Mouse (Mus musculus) heart, postnatal 0 days (tissue): ENCODE results near the gene Mtg2. TPM values are rescaled to one million over a fixed set of nuclear protein-coding genes. Genes with fewer than 3 reads are reported as not detected.
A peak's percentile ranks its signal among the peaks of the same experiment; 100 is the strongest.

ENCODE experiments used
- ATAC-seq: fragments of 200-750 bp; cut with Nextera tagmentation; 2 replicates; pipeline ENCODE4 v1.8.0; 2017; ENCODE audit warnings: low read depth, moderate number of reproducible peaks, moderate library complexity; ENCODE audit not compliant: insufficient read depth
- DNase-seq: peaks from one replicate; pipeline ENCODE4 v3.0.0-alpha.2; 2016; ENCODE audit warnings: low spot score
- H3K27ac ChIP-seq: fragments of 300-500 bp; sonication (generic); 2 replicates; pipeline ENCODE4 v1.5.1; 2014; ENCODE audit warnings: low read depth, mild to moderate bottlenecking
- H3K27me3 ChIP-seq: fragments of 300-500 bp; sonication (generic); 2 replicates; pipeline ENCODE4 v1.6.1; 2014; ENCODE audit warnings: low read length, mixed read lengths; ENCODE audit not compliant: control insufficient read depth, insufficient read depth
- H3K36me3 ChIP-seq: fragments of 300-500 bp; sonication (generic); replicated peaks from 2 replicates; pipeline ENCODE4 v1.6.1; 2014; ENCODE audit warnings: low read length, mixed read lengths; ENCODE audit not compliant: control insufficient read depth, insufficient read depth
- H3K4me1 ChIP-seq: fragments of 300-500 bp; sonication (generic); 2 replicates; pipeline ENCODE4 v1.6.1; 2014; ENCODE audit warnings: antibody characterized with exemption; ENCODE audit not compliant: control insufficient read depth, insufficient read depth
- H3K4me2 ChIP-seq: fragments of 300-500 bp; sonication (generic); 2 replicates; pipeline ENCODE4 v1.6.1; 2014; ENCODE audit warnings: low read depth, mild to moderate bottlenecking, low read length, moderate library complexity
- H3K4me3 ChIP-seq: fragments of 300-500 bp; sonication (generic); 2 replicates; pipeline ENCODE4 v1.5.1; 2014; ENCODE audit warnings: low read depth, low read length
- H3K9ac ChIP-seq: fragments of 300-500 bp; sonication (generic); replicated peaks from 2 replicates; pipeline ENCODE4 v1.6.1; 2014; ENCODE audit warnings: low read depth, low read length, mixed read lengths
- H3K9me3 ChIP-seq: fragments of 300-500 bp; sonication (generic); replicated peaks from 2 replicates; pipeline ENCODE4 v1.6.1; 2016; ENCODE audit warnings: low read length; ENCODE audit not compliant: control insufficient read depth
- CTCF ChIP-seq: IDR thresholded peaks from 2 replicates; pipeline ENCODE4 v1.5.1; 2016; ENCODE audit warnings: antibody characterized with exemption, control low read depth, low read depth
- EP300 ChIP-seq: IDR thresholded peaks from 2 replicates; pipeline ENCODE4 v1.6.1; 2016; ENCODE audit warnings: antibody characterized with exemption, low read depth
- WGBS: fragments of 180-500 bp; shearing (Covaris S2); extraction: QIAGEN DNeasy Blood & Tissue Kit; methylation state at CpG from one replicate; pipeline ENCODE4 v1.1.7; 2014; 5-methylcytosine and 5-hydroxymethylcytosine counted together
- polyA plus RNA-seq: library from polyadenylated mRNA; unstranded; fragments of >200 nt; fragmentation: Nextera tagmentation; extraction: Ambion mirVana; gene quantifications from 2 replicates; pipeline ENCODE4 v1.2.1, GENCODE M21; 2015
- total RNA-seq: library from RNA; depleted of rRNA; stranded (reverse); fragments of >200 nt; gene quantifications from 2 replicates; pipeline ENCODE4 v1.2.3, GENCODE M21; 2014; ENCODE audit warnings: low replicate concordance

The Mtg2 gene
- total and polyA plus RNA-seq, 2 experiments from 2014 or later = 21.3 to 33.9 TPM

DNA sequence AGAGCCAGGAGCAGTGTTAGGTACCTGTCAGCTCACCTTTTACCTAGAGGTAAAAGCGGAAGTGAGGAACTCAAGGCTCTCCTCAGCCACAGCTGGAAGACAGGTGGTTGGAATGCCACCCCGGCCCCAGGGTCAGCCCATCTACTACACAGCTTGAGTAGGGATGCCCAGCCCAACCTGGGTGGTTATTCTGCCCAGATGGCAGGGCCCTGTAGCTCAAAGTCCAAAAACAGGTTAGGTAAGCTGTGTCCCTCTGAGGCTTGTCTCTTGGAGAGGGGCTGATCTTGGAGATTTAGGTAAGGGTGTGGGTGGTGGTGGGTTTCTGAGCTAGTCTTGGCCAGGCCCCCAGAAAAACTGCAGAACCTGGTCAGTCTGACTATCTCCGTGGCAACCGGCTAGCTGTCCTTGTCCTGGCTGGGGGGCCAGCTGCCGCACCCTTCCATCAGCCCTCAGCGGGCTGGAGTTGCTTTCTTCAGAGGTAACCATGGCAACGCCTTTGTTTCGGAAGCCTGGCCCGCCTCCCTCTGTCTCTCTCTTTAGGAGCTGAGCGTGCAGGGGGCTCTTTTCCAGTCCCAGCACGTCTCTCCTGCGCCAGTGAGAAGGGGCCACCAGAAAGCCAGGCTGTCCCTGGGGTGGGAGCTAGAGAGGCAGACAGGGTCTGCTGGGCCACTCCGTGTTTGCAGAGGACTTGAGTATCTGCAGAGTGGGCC, 47.3 kb downstream of the Mtg2 start:
- H3K4me1 ChIP-seq = peaks cover 40% of the 10 kb centered on the region
- DNase-seq = peak; percentile 25

DNA sequence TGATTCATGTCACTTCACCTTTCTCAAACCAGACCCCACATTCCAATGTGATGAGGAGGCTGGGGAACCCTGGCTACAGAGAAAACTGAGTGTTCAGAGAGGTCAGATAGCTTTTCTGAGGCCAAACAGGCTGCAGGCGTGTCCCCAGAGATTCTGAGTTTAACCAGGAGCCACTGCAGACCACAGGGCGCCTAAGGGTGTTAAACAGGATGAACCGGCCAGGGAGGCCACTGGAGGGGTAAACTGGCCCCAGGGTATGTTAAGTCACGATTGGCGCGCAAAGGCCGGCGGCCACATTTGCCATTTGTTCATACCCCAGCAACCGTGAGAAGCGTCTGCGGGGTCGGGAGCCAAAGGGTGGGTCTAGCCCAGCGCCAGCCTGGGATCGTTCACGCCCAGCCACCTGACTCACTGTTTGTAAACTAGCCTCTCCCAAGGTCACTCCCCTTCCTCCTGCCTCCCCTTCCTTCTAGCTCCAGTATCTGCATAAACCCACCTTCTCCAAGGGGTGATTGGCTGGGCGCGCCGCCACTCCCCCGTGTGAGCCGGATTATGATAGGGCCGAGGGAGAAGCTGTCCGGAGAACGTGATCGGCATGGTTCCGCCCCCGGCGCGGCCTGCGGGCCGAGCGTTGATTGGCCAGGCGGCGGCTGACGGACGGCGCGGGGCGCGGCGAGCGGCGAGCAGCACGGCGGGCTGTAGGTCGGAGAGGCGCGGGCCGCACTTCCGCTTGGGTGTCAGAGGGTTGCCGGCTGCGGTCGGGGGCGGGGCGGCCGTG, 48.5 kb downstream of the Mtg2 start, which contains the start of gene Osbpl2:
Osbpl2 (plus strand) TSS at position 646 of the 778 bp plus-strand sequence.
- no peaks in the 10 kb centered on the region for H3K27me3 ChIP-seq
- peak within 1 kb of the TSS; percentile 94 for H3K4me3 ChIP-seq
- no peak for TF ChIP-seq EP300
- no peak for TF ChIP-seq CTCF
- no peaks in the 10 kb centered on the region for H3K9me3 ChIP-seq
- H3K27ac ChIP-seq = peak within 1 kb of the TSS; percentile 81
- peaks cover 40% of the 10 kb centered on the region for H3K4me1 ChIP-seq
- H3K9ac ChIP-seq = peak within 1 kb of the TSS; percentile 87
- peaks cover 3% of the 10 kb centered on the region; the same call in 1 of the 2 replicates for H3K36me3 ChIP-seq
- DNase-seq (peak; percentile 100), ATAC-seq (peak; percentile 98)
- peak within 1 kb of the TSS; percentile 98 for H3K4me2 ChIP-seq
- WGBS = under 1% methylated on average over 50 of the region's 55 CpGs

More for the DNA sequence above, 47.3 kb downstream of the Mtg2 start:
- WGBS = 20% methylated on average over 13 of the region's 13 CpGs
- Histone ChIP-seq H3K9me3 (no peaks in the 10 kb centered on the region), H3K4me3 (no peak overlapping the region), H3K4me2 (no peak overlapping the region), H3K9ac (no peak overlapping the region), H3K27ac (no peak overlapping the region), H3K36me3 (no peaks in the 10 kb centered on the region), H3K27me3 (no peaks in the 10 kb centered on the region)
- ATAC-seq = no peak
- TF ChIP-seq EP300 (no peak), CTCF (no peak)

DNA sequence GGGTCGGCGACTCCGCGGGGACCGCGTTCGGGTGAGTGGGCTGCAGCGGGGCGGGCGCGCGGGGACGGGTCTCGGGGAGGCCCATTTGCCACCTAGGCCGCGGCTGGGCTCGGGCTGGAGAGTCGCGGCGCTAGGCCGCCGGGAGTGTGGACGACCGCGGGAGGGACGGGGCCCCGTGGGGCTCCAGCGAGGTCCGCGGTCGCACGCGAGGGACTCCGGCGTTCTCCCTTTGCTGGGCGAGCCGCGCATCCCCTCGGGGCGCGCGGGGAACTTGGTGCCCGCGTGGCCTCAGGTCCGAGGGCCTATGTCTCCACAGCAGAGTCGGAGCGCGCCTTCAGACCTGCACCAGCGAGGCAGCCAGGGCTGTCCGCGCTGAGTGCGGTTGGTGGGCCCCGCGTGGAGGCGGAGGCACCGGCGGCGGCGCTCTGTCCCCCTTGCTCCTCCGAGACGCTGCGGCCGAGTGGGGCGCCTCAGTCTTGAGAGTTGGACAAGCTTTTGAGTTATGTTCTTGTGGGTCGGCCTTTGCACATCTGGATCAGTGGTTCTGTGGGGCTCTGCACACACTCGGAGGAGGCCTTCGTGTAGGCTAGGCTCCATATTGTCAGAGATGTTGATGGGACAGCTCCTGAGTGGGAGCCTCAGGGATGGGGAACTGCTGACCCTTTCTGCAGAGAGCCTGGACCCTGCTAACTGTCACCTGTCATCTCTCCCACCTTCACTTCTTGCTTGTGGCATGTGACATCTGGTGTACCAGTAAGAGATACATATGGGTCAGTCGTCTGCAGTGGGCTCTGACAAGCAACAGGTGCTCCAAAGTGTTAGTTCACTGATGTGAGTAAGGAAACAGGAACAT, 49.3 kb downstream of the Mtg2 start:
- Histone ChIP-seq H3K9ac (peak overlapping the region; percentile 87), H3K4me1 (peaks cover 35% of the 10 kb centered on the region), H3K27me3 (no peaks in the 10 kb centered on the region), H3K27ac (peak overlapping the region; percentile 81), H3K9me3 (no peaks in the 10 kb centered on the region), H3K4me2 (peak overlapping the region; percentile 98), H3K4me3 (peak overlapping the region; percentile 94), H3K36me3 (peaks cover 3% of the 10 kb centered on the region; the same call in 1 of the 2 replicates)
- under 1% methylated on average over 53 of the region's 68 CpGs for WGBS
- no peak for TF ChIP-seq EP300
- TF ChIP-seq CTCF = no peak
- ATAC-seq (peak; percentile 24), DNase-seq (peak; percentile 27)

DNA sequence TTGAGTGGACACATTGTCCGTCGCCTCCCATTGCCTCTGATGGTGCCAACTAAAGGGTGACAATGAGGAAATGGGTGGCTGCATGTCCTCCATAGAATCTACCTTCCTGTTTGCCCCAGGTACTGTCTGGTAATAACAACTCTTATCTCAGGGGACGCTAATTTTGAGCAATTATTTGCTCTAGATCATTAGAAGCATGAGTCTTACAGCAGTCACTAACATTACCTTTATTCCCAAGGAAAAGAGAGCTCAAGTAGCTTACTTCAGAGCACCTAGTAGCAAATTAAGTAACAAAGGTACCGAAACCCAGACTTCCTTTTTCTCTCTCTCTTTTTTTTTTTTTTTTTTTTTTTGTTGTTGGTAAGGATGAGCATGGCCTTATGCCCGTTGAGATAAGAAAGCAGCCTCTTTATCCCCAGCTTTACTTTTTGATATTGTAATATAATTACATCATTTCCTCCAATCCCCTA, 49.9 kb downstream of the Mtg2 start:
- peak overlapping the region; percentile 87 for H3K9ac ChIP-seq
- peak overlapping the region; percentile 94 for H3K4me3 ChIP-seq
- peaks cover 34% of the 10 kb centered on the region for H3K4me1 ChIP-seq
- ATAC-seq (no peak), DNase-seq (no peak)
- no peaks in the 10 kb centered on the region for H3K9me3 ChIP-seq
- peak overlapping the region; percentile 98 for H3K4me2 ChIP-seq
- H3K27me3 ChIP-seq = no peaks in the 10 kb centered on the region
- peaks cover 3% of the 10 kb centered on the region; the same call in 1 of the 2 replicates for H3K36me3 ChIP-seq
- H3K27ac ChIP-seq = no peak overlapping the region
- 44% methylated on average over 5 of the region's 5 CpGs for WGBS
- TF ChIP-seq EP300 (no peak), CTCF (no peak)

DNA sequence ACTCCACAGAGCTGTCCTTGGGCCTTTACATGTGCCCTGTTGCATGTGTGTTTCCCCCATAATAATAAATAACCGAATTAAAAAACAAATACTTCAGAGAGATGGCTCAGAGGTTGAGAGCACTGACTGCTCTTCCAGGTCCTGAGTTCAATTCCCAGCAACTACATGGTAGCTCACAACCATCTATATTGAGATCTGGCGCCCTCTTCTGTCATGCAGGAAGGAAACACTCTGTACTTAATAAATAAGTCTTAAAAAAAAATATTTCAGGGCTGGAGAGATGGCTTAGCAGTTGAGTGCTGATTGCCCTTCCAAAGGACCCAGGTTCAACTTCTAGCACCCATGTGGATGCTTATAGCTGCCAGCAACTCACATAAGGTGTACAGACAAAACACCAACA, 53.8 kb downstream of the Mtg2 start:
- no peak overlapping the region for H3K4me2 ChIP-seq
- no peaks in the 10 kb centered on the region for H3K9me3 ChIP-seq
- no peaks in the 10 kb centered on the region for H3K27me3 ChIP-seq
- H3K4me1 ChIP-seq = peaks cover 24% of the 10 kb centered on the region
- DNase-seq = no peak
- H3K36me3 ChIP-seq = peaks cover 3% of the 10 kb centered on the region; the same call in 1 of the 2 replicates
- ATAC-seq = no peak
- no peak overlapping the region for H3K9ac ChIP-seq
- no peak overlapping the region for H3K27ac ChIP-seq
- TF ChIP-seq EP300 (no peak), CTCF (peak; percentile 17; the same call in 1 of the 2 replicates)
- no peak overlapping the region for H3K4me3 ChIP-seq
- WGBS = 82% methylated on average over 2 of the region's 2 CpGs
